In genomic region chr4:129351111-129351510, GRCm38 (mm10) we compare ENCODE assay signal across 8 mouse cellular contexts. TPM values are rescaled to one million over a fixed set of nuclear protein-coding genes. Genes with fewer than 3 reads are reported as not detected.
A peak's percentile ranks its signal among the peaks of the same experiment; 100 is the strongest.
DNase-seq lines count a peak whose midpoint lies in the region; ATAC-seq lines count a peak whose summit lies in the region.
"Had no signal": no experiment of that assay in that cellular context is flagged by ENCODE, and none has a peak within 500 bp of the region (broad histone marks: within the 10 kb centered on the region; RNA-seq: fewer than 3 reads in every experiment).

No protein-coding gene starts in this region.

- WGBS in liver, embryonic 12.5 days (ENCODE audit: insufficient replicate concordance): 69% methylated on average over 6 of the region's 6 CpGs

- no peak overlapping the region for H3K4me2 ChIP-seq in liver, embryonic 12.5 days
- H3K4me2 ChIP-seq: limb, embryonic 13.5 days had no signal

- ATAC-seq in liver, embryonic 12.5 days: 0 out of 2 replicates have a peak, but pooled peaks have one; percentile 32

- H3K9me3 ChIP-seq in liver, embryonic 12.5 days (replicated peaks): no peaks in the 10 kb centered on the region
- H3K9me3 ChIP-seq: limb, embryonic 13.5 days had no signal

- peaks cover 24% of the 10 kb centered on the region for H3K36me3 ChIP-seq in liver, embryonic 12.5 days

- H3K27ac ChIP-seq in liver, embryonic 12.5 days: no peak overlapping the region
- H3K27ac ChIP-seq: limb, embryonic 13.5 days had no signal

- DNase-seq in liver: no peak
- peak; percentile 67 to 83 for DNase-seq in frontal cortex, postnatal 36 days (ENCODE audit: low spot score in 2 of 2)
- DNase-seq in layer of hippocampus, postnatal 25 days (ENCODE audit: extremely low spot score in 1 of 2, low spot score in 1 of 2): peak; percentile 6 to 22
- DNase-seq in right cerebral cortex, postnatal 25 days: peak; percentile 65
- DNase-seq in heart, postnatal 4 days: no peak
- no peak for DNase-seq in kidney, adult 18-20 months

- no peaks in the 10 kb centered on the region for H3K27me3 ChIP-seq in liver, embryonic 12.5 days (replicated peaks)
- H3K27me3 ChIP-seq: limb, embryonic 13.5 days had no signal

- no peak overlapping the region for H3K4me3 ChIP-seq in liver, embryonic 12.5 days
- H3K4me3 ChIP-seq: limb, embryonic 13.5 days had no signal

- no peak overlapping the region for H3K9ac ChIP-seq in liver, embryonic 12.5 days
- H3K9ac ChIP-seq: limb, embryonic 13.5 days had no signal

- H3K4me1 ChIP-seq in liver, embryonic 12.5 days: peaks cover 7% of the 10 kb centered on the region; the same call in 1 of the 2 replicates
- H3K4me1 ChIP-seq: limb, embryonic 13.5 days had no signal

RNA-seq across cellular contexts. Expression of gene Zbtb8os, which starts 15.6 kb away (rescaled TPM):
- polyA plus RNA-seq in liver, embryonic 12.5 days (2016; fragmentation: Nextera tagmentation; extraction: Ambion mirVana): 31.1 and 38.9 TPM in 2 replicates
- 10 to 100 TPM; 30.5 to 33.9 TPM for total RNA-seq in layer of hippocampus, postnatal 25 days (2021)
- total RNA-seq in heart, postnatal 4 days (2021): 10 to 100 TPM; 20.6 to 22.2 TPM

RNA-seq across cellular contexts. Expression of gene Rbbp4, which starts 15.9 kb away (rescaled TPM):
- 292 and 306 TPM in 2 replicates for polyA plus RNA-seq in liver, embryonic 12.5 days (2016; fragmentation: Nextera tagmentation; extraction: Ambion mirVana)
- 100 to 1,000 TPM; 111 to 133 TPM for total RNA-seq in layer of hippocampus, postnatal 25 days (2021)
- 100 to 1,000 TPM; 195 to 199 TPM for total RNA-seq in heart, postnatal 4 days (2021)

RNA-seq across cellular contexts. Expression of gene Zbtb8a, which starts 26.8 kb away (rescaled TPM):
- polyA plus RNA-seq in liver, embryonic 12.5 days (2016; fragmentation: Nextera tagmentation; extraction: Ambion mirVana): 3.1 TPM in 2 replicates
- total RNA-seq in layer of hippocampus, postnatal 25 days (2021): 1 to 10 TPM; 4.1 to 5.6 TPM
- 1 to 10 TPM; 8.7 to 9.0 TPM for total RNA-seq in heart, postnatal 4 days (2021)

Comparison
In these comparisons a context has a peak if more than half of its experiments do, and no peak if none do; other contexts are left out.
1. DNase-seq: peak in frontal cortex, postnatal 36 days (2 of 2), layer of hippocampus, postnatal 25 days (2 of 2) and right cerebral cortex, postnatal 25 days (single experiment); none in liver (single experiment), heart, postnatal 4 days (single experiment) and kidney, adult 18-20 months (single experiment).